Mouse (Mus musculus) gastrocnemius, adult 2 months (tissue): Measurements from ENCODE around the gene Anks6. TPM values are rescaled to one million over a fixed set of nuclear protein-coding genes. Genes with fewer than 3 reads are reported as not detected.

Source experiments
- DNase-seq: peaks from one replicate; pipeline ENCODE4 v3.0.0; 2022
- H3K27ac ChIP-seq: fragments of 200-600 bp; 2 replicates; pipeline ENCODE4 v1.8.1; 2022; ENCODE audit warnings: mild to moderate bottlenecking
- H3K4me3 ChIP-seq: fragments of 200-600 bp; 2 replicates; pipeline ENCODE4 v1.8.1; 2022; ENCODE audit warnings: mild to moderate bottlenecking, moderate library complexity
- CTCF ChIP-seq: fragments of 200-600 bp; IDR thresholded peaks from 2 replicates; pipeline ENCODE4 v1.8.1; 2022; ENCODE audit warnings: antibody characterized with exemption, mild to moderate bottlenecking, moderate library complexity
- intact Hi-C: fragments of 180-260 bp; cut with DNase I; formaldehyde crosslinking; loops from one replicate; pipeline ENCODE4 v1.15.1; 2025
- total RNA-seq, 2 experiments: library from RNA; stranded (reverse); gene quantifications; 2 replicates each; pipeline ENCODE4 v1.2.3; 2021

Anks6 gene
- total RNA-seq, 2 experiments from 2014 or later = 1.4 to 1.8 TPM

DNA sequence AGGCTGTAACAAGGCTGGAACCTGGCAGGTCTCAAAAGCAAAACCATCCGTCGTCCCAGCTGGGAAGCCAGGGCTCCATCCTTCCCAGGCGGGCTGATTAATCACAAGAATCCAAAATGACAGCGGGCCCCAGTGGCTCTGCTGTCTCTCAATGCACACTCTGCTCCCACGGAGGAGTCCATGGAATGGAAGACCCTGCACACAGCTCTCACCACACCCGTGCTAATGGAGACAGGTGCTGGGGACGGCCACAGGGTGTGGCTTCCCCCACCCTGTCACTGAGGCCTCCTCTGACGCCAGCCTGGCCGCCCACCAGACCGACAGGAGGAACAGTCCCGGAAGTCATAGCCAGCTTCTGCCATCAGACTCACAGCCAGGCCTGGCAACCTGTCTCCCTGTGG is 80.6 kb downstream of the Anks6 start:
- DNase-seq = no peak
- H3K27ac ChIP-seq = no peak overlapping the region
- TF ChIP-seq CTCF = no peak
- intact Hi-C loops = no loop called here
- no peak overlapping the region for H3K4me3 ChIP-seq

DNA sequence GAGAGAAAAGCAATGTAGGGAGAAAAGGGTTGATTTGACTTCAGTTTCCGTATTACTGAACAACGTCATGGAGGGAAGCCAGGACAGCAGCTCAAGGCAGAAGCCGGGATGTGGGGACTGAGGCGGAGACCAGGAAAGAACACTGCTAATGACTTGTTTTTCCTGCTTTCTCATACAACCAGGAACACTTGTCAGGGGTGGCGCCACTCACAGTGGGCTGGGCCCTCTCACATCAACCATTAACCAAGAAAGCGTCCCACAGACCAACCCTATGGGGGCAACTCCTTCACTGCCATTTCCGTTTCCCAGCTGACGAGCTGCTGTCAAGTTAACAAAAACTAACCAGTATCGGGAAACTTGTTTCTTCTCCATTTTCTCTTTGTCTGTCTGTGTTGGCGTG is 83.9 kb downstream of the Anks6 start:
- intact Hi-C loops = no loop called here
- TF ChIP-seq CTCF = no peak
- Histone ChIP-seq H3K4me3 (no peak overlapping the region), H3K27ac (no peak overlapping the region)
- DNase-seq = no peak

DNA sequence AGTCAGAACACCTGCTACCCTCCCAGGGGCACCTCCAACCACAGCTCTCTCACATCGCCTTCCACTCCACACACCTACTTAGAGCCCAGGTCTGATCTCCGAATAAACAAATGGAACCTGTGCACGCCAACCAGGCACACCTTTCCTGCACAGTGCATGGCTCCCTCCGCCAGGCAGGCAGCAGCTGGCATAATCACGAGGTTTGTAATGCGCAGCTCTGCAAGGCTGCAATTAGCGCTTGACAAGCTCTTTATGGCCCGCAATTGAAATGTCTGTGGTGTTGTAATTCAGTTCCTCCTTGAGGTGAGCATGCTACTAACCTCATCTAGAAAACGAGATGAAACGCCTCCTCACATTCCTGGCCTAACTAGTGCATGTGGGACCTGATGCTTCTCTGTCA is 89.2 kb downstream of the Anks6 start:
- intact Hi-C loops = no loop called here

GRCm38 (mm10) chr4:46966551-46966950 is 90.7 kb downstream of the Anks6 start:
- H3K4me3 ChIP-seq = no peak overlapping the region
- peak; percentile 25 for DNase-seq
- no peak overlapping the region for H3K27ac ChIP-seq
- intact Hi-C loops = no loop called here
- no peak for TF ChIP-seq CTCF

More for the DNA sequence above, 89.2 kb downstream of the Anks6 start:
- DNase-seq = no peak
- TF ChIP-seq CTCF = no peak
- Histone ChIP-seq H3K4me3 (no peak overlapping the region), H3K27ac (no peak overlapping the region)

Other genes starting within 250 kb of the Anks6 start
- gene Gabbr2, start 65.6 kb downstream of the Anks6 start, total RNA-seq = under 1 TPM; 0.06 to 0.10 TPM
- under 1 TPM in 1 of 2 experiments, not detected in 1; 0.17 TPM for gene Galnt12, start 34.5 kb upstream of the Anks6 start, total RNA-seq
- 10 to 100 TPM; 19.5 to 37.8 TPM for gene Col15a1, start 150.7 kb upstream of the Anks6 start, total RNA-seq